Mouse (Mus musculus) kidney, postnatal 25 days (tissue): ENCODE data around the gene Hist1h2ad.
"Not testable (repeated sequence)": the region's sequence is repeated elsewhere in the genome, so short reads cannot be mapped to it uniquely, and the experiment has no call there.

Experiments
- DNase-seq, 2 experiments: peaks; one replicate each; pipeline ENCODE4 v3.0.0; 2021; ENCODE audit warnings: mixed read lengths in 2 of 2

The Hist1h2ad gene

DNA sequence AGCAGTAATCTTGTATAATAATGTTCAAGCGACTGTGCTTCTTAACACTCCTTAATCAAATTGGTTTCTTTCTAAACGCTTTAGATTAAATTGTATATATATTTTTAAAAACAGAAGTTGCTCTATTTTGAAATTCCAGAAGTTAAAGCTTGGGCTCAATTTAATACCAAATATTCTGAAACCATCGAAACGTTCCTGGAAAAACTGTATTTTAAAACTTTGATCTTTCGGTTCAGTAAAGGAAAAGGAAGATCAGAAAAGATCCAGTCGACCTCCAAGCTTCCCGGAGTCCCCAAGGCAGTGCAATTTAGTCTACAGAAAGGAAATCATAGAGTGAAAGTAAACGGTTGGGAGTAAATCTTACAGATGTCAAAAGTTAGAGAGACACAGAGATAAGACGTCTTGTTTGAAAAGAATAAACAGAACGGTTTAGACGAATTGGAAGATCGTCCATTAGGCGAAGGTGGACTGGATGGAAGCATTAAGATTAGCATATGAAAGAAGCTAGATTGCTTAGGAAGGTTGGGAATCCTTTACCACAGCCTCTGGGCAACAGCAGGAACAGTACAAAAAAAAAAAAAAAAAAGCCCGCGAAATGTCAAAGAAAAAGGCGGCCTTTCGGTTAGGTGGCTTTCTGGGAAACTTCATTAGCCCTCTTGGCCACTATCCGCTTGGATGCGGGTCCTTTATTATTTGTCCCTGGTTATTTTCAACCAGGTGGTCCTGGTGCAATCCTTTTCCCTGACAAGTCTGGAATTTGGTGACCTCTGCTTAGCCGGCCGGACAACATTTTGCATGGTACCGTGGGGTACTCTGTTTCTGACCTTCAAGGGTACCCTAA is 12.1 kb downstream of the Hist1h2ad start:
- no peak for DNase-seq

DNA sequence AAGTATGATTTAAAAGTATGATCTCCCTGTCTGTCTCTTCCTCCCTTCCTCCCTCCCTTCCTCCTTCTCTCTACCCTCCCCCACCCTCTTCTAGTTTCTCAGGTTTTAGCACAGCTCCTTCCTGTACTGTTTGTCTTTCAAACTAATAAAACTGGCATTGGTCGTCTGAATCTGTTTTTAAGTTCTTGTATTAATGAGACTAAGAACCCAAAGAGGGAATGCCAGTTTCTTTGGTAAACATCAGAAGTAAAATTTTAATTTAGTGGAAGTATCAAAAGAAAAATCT is 12.7 kb downstream of the Hist1h2ad start:
- DNase-seq: no peak

- DNase-seq: no peak
Measured at GRCm38 (mm10) chr13:23591206-23591605, 17.0 kb downstream of the Hist1h2ad start.

DNA sequence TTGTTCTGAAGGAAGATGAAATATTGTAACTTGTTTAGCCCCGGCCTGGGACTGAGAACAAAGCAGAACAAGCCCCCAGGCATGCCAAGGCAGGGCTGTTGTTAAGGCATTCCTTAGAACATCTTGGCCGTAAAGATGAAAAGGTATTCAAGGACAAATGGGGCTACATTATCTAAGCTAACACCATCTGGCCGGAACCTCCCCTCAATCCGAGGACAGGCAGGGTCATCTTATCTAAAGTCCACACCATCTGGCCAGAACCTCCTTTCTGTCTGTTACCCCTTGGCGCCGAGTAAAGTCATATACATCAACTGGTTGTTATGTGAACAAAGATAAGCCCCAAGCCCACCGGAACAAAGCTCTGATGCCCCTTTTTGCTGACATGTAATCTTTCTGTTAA is 17.7 kb downstream of the Hist1h2ad start:
- DNase-seq: not testable (repeated sequence)

- DNase-seq: no peak
Measured at GRCm38 (mm10) chr13:23592614-23593013, 18.4 kb downstream of the Hist1h2ad start.

DNA sequence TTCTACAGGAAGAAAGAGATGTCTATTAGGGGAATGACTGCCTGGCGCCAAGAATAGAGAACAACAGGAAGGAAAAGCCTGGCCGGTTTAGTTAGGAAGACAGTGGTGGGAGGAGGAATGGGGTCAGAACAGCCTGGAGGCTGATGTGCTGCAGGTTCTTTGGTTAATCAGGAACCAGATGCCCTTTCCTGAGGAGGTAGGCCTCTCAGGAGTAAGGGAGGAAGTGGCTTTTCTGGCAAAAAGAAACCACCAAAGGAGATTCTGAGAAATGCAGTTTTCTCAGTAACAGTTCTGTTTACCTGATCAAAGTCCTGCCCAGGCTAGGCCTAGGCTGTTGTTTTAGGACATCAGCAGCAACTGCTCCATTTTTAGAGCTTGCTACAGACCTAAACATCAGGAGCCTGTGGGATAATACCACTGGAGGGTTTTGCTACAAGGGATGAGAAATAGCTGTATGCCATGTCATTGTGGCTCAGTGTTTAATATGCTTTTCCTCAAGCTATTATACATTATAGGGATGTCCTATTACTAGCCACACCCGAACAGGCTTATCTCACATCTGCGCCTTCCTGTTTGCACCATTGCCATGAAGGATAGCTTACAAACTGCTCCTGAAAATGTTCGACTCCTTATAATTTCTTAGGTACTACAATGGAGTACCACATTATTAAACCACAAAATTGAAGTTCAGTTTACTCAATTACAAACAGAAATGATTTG is 19.0 kb downstream of the Hist1h2ad start:
- peak; percentile 12 to 54 for DNase-seq

- no peak for DNase-seq
Measured at GRCm38 (mm10) chr13:23595185-23595584, 21.0 kb downstream of the Hist1h2ad start.

DNA sequence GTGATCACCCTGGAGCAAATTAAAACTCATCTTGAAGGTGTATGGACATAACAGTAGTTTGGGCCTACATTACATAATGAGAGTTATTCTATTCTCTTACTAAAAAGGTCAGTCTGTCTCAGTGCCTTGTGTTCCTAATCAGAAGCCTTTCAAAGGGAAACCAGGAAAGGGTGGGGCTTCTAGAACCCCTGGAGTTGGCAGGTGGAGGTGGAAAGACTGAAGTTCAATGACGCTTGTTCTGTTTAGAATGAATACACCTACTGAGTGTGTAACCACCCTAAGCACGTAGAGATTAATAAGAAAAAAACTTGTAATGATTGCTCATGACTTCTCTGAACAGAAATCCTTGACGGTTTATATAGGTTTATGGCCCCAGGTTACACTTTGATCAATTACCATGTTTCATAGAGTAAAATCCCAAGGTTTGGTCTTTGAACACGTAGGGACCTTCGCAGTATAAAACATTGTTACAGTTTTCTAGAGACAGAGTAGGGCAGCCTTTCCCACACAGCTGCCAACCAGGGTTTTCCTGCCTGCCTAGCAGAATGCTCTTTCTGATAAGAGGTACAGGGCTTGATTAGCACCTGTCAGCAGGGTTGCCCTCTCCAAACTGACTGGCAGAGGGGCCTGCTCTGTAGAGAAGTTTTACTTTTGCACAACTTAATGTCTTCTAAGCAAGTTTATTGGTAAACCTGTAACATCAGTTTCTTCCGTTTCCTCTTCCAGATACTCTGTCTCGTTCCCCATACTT is 21.6 kb downstream of the Hist1h2ad start:
- DNase-seq: no peak

GRCm38 (mm10) chr13:23597957-23598356 is 23.8 kb downstream of the Hist1h2ad start:
- DNase-seq: peak; percentile 73 to 84

DNA sequence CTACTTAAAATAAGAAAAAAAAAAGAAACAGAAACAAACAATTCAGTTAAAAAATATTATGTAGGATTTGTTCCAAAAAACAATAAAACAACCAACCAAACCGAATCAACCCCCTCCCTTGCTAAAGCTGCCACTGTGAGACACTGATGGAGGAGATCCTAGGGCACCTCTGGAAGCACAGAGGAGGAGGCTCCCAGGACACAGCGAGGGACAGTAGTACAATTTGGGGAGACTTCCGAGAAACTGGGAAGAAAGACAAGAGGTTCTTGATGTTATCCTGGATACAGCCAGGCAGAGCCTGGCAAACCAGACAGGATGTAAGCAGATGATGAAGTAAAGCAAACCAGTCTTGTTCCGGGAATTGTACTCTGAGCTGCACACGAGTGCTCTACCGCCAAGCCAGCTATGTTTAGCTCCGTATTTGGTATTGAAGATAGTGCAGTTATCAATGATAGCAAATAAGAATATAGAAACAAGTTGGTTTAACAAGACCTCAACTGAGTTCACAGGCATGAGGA is 29.1 kb downstream of the Hist1h2ad start:
- DNase-seq: no peak

GRCm38 (mm10) chr13:23604452-23604851 is 30.3 kb downstream of the Hist1h2ad start:
- no peak for DNase-seq

GRCm38 (mm10) chr13:23605052-23605451 is 30.9 kb downstream of the Hist1h2ad start:
- DNase-seq: no peak

DNA sequence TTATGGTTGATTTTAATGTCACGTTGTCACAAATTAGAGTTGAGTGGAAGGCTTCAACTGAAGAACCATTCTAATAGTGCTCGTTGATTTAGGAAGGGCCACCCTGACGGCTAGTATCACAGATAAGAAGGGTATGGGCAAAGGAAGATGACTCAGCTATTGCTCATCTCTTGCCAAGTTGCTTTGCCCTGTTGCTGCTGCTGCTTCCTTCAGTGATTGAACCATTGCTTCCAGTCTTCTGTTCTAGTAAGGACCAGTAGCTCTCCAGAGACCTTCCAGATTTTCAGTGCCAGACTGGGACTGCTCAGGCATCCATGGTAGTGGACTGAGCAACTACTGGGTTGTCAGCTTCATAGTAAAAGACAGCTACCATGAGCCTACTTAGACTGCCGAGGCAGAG is 35.0 kb downstream of the Hist1h2ad start:
- DNase-seq: no peak

DNA sequence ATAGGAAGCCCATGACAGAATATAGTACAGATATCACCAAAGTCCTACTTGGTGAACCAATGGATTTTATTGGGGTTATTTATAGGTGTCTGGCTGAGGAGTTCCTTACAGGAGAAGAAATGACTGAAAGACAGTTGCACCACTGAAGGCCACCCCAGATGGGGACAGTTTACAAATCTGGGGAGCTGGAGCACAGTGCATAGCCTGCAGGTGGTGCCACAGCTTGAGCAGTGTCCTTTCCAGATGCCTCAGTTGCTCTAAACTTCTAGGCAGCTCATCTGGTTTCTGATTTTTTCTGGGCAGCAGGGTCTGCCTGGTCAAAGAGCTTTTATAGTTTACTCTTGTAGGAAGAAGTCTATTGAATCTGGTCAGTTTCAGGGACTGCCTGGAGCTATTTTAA is 35.7 kb downstream of the Hist1h2ad start:
- DNase-seq: no peak

DNA sequence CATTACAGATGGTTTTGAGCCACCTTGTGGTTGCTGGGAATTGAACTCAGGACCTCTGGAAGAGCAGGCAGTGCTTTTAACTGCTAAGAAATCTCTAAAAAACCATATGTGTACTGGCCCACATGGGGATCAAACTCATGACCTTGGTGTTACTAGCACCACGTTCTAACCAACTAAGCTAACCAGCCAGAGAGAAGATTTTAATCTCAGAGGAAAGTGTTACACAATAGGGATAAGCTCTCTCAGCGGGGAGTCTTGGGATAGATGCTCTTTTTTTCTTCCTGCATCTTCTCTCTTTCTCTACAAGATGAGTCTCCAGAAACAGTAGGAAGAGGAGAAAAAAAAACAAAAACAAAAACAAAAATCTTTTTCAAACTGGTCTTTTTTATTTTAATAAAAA is 36.2 kb downstream of the Hist1h2ad start:
- DNase-seq: no peak

GRCm38 (mm10) chr13:23611638-23612037 is 37.5 kb downstream of the Hist1h2ad start:
- no peak for DNase-seq

DNA sequence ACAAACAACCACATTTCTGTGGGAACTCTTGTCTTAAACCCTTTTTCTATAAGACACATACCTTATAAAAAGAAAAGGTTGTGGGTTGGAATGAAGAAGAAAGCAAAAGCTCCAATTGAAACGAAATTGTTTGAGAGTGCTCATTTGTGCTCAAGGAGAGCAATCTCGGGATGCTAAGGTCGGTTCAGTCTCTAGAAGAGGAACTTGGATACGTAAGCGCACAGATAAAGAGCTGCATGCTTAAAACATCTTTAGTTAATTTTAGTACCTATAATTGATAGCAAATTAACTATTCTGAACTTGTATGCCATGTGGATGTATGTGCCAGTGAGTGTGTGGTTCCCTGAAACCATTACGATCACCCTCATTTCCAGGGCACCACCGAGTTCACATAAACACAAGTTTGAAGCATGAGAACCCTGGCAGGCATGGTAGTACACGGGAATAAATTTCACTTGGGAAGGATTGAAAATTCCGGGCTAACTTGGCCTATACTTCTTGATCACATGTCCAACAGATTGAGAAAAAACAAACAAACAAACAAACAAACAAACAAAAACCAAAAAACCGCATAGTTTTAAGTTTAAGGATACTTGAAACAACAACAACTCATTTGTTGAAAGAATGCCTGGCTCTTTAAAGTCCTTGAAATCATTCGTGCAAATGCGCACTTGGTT is 46.0 kb downstream of the Hist1h2ad start:
- no peak for DNase-seq

- peak; percentile 70 to 84 for DNase-seq
Measured at GRCm38 (mm10) chr13:23620733-23621531, 46.8 kb downstream of the Hist1h2ad start, which contains the start of gene Hist1h2be. Gene Hist1h2be, minus strand, starts transcription at chr13:23621124.

DNA sequence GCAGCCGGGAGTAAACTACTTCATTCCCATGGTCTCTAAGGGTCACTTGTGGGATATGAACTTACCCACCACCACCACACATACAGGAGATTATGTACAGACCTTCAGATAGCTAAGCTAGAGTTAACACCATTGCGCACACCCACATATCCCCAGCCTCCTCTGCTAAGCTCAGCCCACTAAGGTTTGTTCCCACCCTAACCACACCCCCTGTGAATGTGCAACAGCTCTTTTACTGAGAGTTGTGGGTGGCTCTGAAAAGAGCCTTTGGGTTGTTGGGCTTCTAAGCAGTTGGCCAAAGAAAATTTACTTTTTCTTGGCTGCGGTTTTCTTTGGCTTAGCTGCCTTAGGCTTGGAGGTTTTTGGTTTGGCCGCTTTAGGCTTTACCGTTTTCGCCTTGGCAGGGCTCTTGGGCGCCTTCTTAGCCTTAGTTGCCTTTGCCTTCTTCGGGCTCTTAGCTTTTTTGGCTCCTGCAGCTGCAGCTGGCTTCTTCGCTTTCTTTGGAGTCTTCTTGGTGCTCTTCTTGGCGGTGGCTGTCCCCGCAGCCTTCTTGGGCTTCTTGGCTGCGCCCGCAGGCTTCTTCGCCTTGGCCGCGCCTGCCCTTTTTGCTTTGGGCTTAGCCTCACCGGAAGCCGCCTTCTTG is 47.5 kb downstream of the Hist1h2ad start:
- DNase-seq: peak; percentile 69 to 83

DNA sequence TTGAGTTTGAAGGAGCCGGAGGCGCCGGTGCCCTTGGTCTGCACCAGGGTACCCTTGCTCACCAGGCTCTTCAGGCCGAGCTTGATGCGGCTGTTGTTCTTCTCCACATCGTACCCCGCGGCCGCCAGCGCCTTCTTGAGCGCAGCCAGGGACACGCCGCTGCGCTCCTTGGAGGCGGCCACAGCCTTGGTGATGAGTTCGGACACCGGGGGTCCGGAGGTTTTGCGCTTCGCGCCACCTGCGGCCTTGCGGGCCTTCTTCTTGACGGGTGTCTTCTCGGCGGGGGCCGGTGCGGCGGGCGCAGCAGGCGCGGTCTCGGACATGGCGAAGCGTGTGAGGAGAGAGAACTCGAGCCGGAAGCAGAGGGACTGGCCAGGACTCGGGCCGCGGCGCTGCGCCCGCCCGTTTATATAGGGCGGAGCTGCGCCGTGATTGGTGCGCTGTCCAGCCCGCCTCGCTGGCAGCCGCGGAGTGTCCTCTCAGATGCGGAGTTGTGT is 48.0 kb downstream of the Hist1h2ad start, which contains the start of gene Hist1h1e:
TSS of gene Hist1h1e (minus strand) at position 384 of the 497 bp plus-strand sequence.
- peak; percentile 90 to 96 for DNase-seq
